Mouse (Mus musculus) midbrain, postnatal 0 days (tissue): ENCODE results near the gene Gorab. TPM values are rescaled to one million over a fixed set of nuclear protein-coding genes. Genes with fewer than 3 reads are reported as not detected.

Experiments
- ATAC-seq: fragments of 200-750 bp; cut with Nextera tagmentation; 2 replicates; pipeline ENCODE4 v1.8.0; 2017; ENCODE audit warnings: moderate number of reproducible peaks, mild to moderate bottlenecking, moderate TSS enrichment, moderate library complexity; ENCODE audit not compliant: low FRiP score
- DNase-seq: peaks from one replicate; pipeline ENCODE4 v3.0.0-alpha.2; 2015; ENCODE audit warnings: low spot score
- H3K27ac ChIP-seq: fragments of 300-500 bp; sonication (generic); 2 replicates; pipeline ENCODE4 v1.5.1; 2014; ENCODE audit warnings: low read depth, mild to moderate bottlenecking, low read length, mixed read lengths
- H3K27me3 ChIP-seq: fragments of 300-500 bp; sonication (generic); 2 replicates; pipeline ENCODE4 v1.6.1; 2014; ENCODE audit warnings: low read length, control low read depth, mixed read lengths; ENCODE audit not compliant: insufficient read depth
- H3K36me3 ChIP-seq: fragments of 300-500 bp; sonication (generic); 2 replicates; pipeline ENCODE4 v1.6.1; 2014; ENCODE audit warnings: low read length, control low read depth, mixed read lengths; ENCODE audit not compliant: insufficient read depth
- H3K4me1 ChIP-seq: fragments of 300-500 bp; sonication (generic); 2 replicates; pipeline ENCODE4 v1.6.1; 2014; ENCODE audit warnings: mild to moderate bottlenecking, control low read depth, antibody characterized with exemption, low read length, mixed read lengths; ENCODE audit not compliant: insufficient read depth
- H3K4me2 ChIP-seq: fragments of 300-500 bp; sonication (generic); 2 replicates; pipeline ENCODE4 v1.6.1; 2014; ENCODE audit warnings: low read depth, mild to moderate bottlenecking, low read length, mixed read lengths; ENCODE audit not compliant: poor library complexity, severe bottlenecking
- H3K4me3 ChIP-seq: fragments of 300-500 bp; sonication (generic); 2 replicates; pipeline ENCODE4 v1.5.1; 2014; ENCODE audit warnings: low read depth, mild to moderate bottlenecking, low read length, moderate library complexity
- H3K9ac ChIP-seq: fragments of 300-500 bp; sonication (generic); replicated peaks from 2 replicates; pipeline ENCODE4 v1.6.1; 2014; ENCODE audit warnings: mild to moderate bottlenecking, low read length, moderate library complexity, mixed read lengths; ENCODE audit not compliant: poor library complexity, severe bottlenecking
- H3K9me3 ChIP-seq: fragments of 300-500 bp; sonication (generic); 2 replicates; pipeline ENCODE4 v1.6.1; 2016; ENCODE audit warnings: low read length, control low read depth
- CTCF ChIP-seq: IDR thresholded peaks from 2 replicates; pipeline ENCODE4 v1.5.1; 2016; ENCODE audit warnings: antibody characterized with exemption, mild to moderate bottlenecking
- WGBS: fragments of 180-500 bp; shearing (Covaris S2); extraction: QIAGEN DNeasy Blood & Tissue Kit; methylation state at CpG from one replicate; pipeline ENCODE4 v1.1.7; 2014; 5-methylcytosine and 5-hydroxymethylcytosine counted together
- polyA plus RNA-seq: library from polyadenylated mRNA; unstranded; fragments of >200 nt; fragmentation: Nextera tagmentation; extraction: Ambion mirVana; gene quantifications from 2 replicates; pipeline ENCODE4 v1.2.1, GENCODE M21; 2015
- total RNA-seq: library from RNA; depleted of rRNA; stranded (reverse); fragments of >200 nt; gene quantifications from 2 replicates; pipeline ENCODE4 v1.2.3, GENCODE M21; 2014; rRNA removed

Gene Gorab
- total RNA-seq (12.7 and 13.5 TPM in 2 replicates), polyA plus RNA-seq (17.0 and 17.4 TPM in 2 replicates)

GRCm38 (mm10) chr1:163403498-163404126 is at the start of gene Gorab:
Gene Gorab (minus strand): TSS chr1:163403669.
- H3K4me3 ChIP-seq, result peak within 1 kb of the TSS; percentile 69
- H3K9ac ChIP-seq, result peak within 1 kb of the TSS; percentile 74
- peak; percentile 100 for ATAC-seq
- H3K27ac ChIP-seq, result peak within 1 kb of the TSS; percentile 75
- WGBS, result under 1% methylated on average over 28 of the region's 28 CpGs
- no peaks in the 10 kb centered on the region for H3K9me3 ChIP-seq
- peak within 1 kb of the TSS; percentile 69 for H3K4me2 ChIP-seq
- H3K27me3 ChIP-seq, result no peaks in the 10 kb centered on the region
- peaks cover 10% of the 10 kb centered on the region for H3K4me1 ChIP-seq
- peak; percentile 25 for TF ChIP-seq CTCF
- peak; percentile 97 for DNase-seq
- H3K36me3 ChIP-seq, result no peaks in the 10 kb centered on the region

- no peak overlapping the region for H3K27ac ChIP-seq
- TF ChIP-seq CTCF, result no peak
- H3K4me3 ChIP-seq, result no peak overlapping the region
- no peak overlapping the region for H3K4me2 ChIP-seq
- H3K36me3 ChIP-seq, result no peaks in the 10 kb centered on the region
- H3K4me1 ChIP-seq, result no peaks in the 10 kb centered on the region
- 60% methylated on average over 3 of the region's 3 CpGs for WGBS
- no peak for ATAC-seq
- no peak for DNase-seq
- no peaks in the 10 kb centered on the region for H3K9me3 ChIP-seq
- H3K9ac ChIP-seq, result no peak overlapping the region
- H3K27me3 ChIP-seq, result no peaks in the 10 kb centered on the region
Measured at GRCm38 (mm10) chr1:163443832-163444231, 40.4 kb upstream of the Gorab start.

GRCm38 (mm10) chr1:163439002-163439401 is 35.5 kb upstream of the Gorab start:
- no peak overlapping the region for H3K4me2 ChIP-seq
- 86% methylated on average over 2 of the region's 2 CpGs for WGBS
- no peaks in the 10 kb centered on the region for H3K27me3 ChIP-seq
- no peaks in the 10 kb centered on the region for H3K4me1 ChIP-seq
- H3K9ac ChIP-seq, result no peak overlapping the region
- H3K4me3 ChIP-seq, result no peak overlapping the region
- H3K9me3 ChIP-seq, result no peaks in the 10 kb centered on the region
- H3K36me3 ChIP-seq, result no peaks in the 10 kb centered on the region
- no peak for ATAC-seq
- no peak for DNase-seq
- H3K27ac ChIP-seq, result no peak overlapping the region
- no peak for TF ChIP-seq CTCF

- 69% methylated on average over 8 of the region's 8 CpGs for WGBS
- ATAC-seq, result no peak
Measured at GRCm38 (mm10) chr1:163423467-163424014, 20.1 kb upstream of the Gorab start.

GRCm38 (mm10) chr1:163417191-163417590 is 13.7 kb upstream of the Gorab start:
- Histone ChIP-seq H3K4me2 (no peak overlapping the region), H3K36me3 (no peaks in the 10 kb centered on the region), H3K9ac (no peak overlapping the region), H3K4me3 (no peak overlapping the region), H3K27me3 (no peaks in the 10 kb centered on the region), H3K9me3 (no peaks in the 10 kb centered on the region), H3K4me1 (no peaks in the 10 kb centered on the region), H3K27ac (no peak overlapping the region)
- ATAC-seq (no peak), DNase-seq (no peak)
- 66% methylated on average over 2 of the region's 2 CpGs for WGBS
- no peak for TF ChIP-seq CTCF

More at GRCm38 (mm10) chr1:163423467-163424014, 20.1 kb upstream of the Gorab start:
- Histone ChIP-seq H3K9me3 (no peaks in the 10 kb centered on the region), H3K27ac (no peak overlapping the region), H3K36me3 (no peaks in the 10 kb centered on the region), H3K4me3 (no peak overlapping the region), H3K27me3 (no peaks in the 10 kb centered on the region), H3K4me2 (no peak overlapping the region), H3K4me1 (no peaks in the 10 kb centered on the region), H3K9ac (no peak overlapping the region)
- TF ChIP-seq CTCF, result no peak
- no peak for DNase-seq

- Histone ChIP-seq H3K36me3 (no peaks in the 10 kb centered on the region), H3K4me2 (no peak overlapping the region), H3K27me3 (no peaks in the 10 kb centered on the region), H3K9me3 (no peaks in the 10 kb centered on the region), H3K9ac (no peak overlapping the region), H3K27ac (no peak overlapping the region), H3K4me3 (no peak overlapping the region), H3K4me1 (no peaks in the 10 kb centered on the region)
- ATAC-seq (no peak), DNase-seq (no peak)
- 80% methylated on average over 2 of the region's 2 CpGs for WGBS
- TF ChIP-seq CTCF, result no peak
Measured at GRCm38 (mm10) chr1:163414200-163414599, 10.7 kb upstream of the Gorab start.
